Mouse (Mus musculus) cortical plate, adult 2 months (tissue): Measurements from ENCODE around the gene Vps33a. TPM values are rescaled to one million over a fixed set of nuclear protein-coding genes. Genes with fewer than 3 reads are reported as not detected.
"Not testable (repeated sequence)": the region's sequence is repeated elsewhere in the genome, so short reads cannot be mapped to it uniquely, and the experiment has no call there.

Experiments used
- H3K27ac ChIP-seq: fragments of 200-500 bp; 2 replicates; pipeline ENCODE4 v1.5.1; 2012; ENCODE audit warnings: low read length, control low read depth, inconsistent platforms; ENCODE audit not compliant: insufficient read depth
- H3K4me1 ChIP-seq: fragments of 200-500 bp; 2 replicates; pipeline ENCODE4 v1.6.1; 2011; ENCODE audit warnings: low read length; ENCODE audit not compliant: control insufficient read depth, insufficient read depth
- H3K4me3 ChIP-seq: fragments of 200-500 bp; 2 replicates; pipeline ENCODE4 v1.5.1; 2011; ENCODE audit warnings: mild to moderate bottlenecking, low read length, control low read depth; ENCODE audit not compliant: insufficient read depth
- CTCF ChIP-seq: fragments of 200-500 bp; IDR thresholded peaks from 2 replicates; pipeline ENCODE4 v1.5.1; 2011; ENCODE audit warnings: mild to moderate bottlenecking, control low read depth, low read length; ENCODE audit not compliant: insufficient read depth; ENCODE audit errors: extremely low read depth
- POLR2A ChIP-seq: fragments of 200-500 bp; IDR thresholded peaks from 2 replicates; pipeline ENCODE4 v1.6.1; 2011; ENCODE audit warnings: mild to moderate bottlenecking, low read length, control low read depth; ENCODE audit not compliant: insufficient read depth; ENCODE audit errors: extremely low read depth
- polyA plus RNA-seq: library from polyadenylated mRNA; depleted of rRNA; stranded (reverse); fragments of >200 nt; gene quantifications from 2 replicates; pipeline ENCODE4 v1.2.3, GENCODE M21; 2012

The Vps33a gene
- polyA plus RNA-seq, 1 experiment = 56.5 TPM

DNA sequence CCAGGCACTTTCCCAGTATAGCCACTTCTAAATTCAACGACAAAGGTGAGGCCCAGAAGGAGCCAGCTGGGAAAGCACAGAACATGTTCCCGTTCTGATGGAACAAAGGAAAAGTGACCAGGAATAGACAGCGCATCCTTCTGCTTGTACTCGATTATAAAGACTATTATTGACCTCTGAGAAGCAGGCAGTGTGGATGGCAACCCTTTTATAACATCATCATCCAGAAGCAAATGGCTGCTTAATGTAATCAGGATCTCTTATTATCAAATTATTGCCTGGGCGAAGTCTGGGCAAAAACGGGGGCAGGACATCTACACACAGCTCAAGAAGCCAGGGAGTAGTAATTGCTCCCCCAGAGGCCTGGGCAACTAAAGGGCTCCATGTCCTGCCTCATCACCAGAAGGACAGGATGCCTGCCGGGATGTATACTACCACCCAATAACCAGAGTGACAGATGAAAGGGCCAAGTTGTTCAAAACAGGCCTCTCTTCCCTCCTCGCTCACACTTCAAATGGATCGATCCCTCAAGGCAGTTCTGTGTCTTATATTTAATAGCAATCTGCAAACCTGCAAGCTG is 46.8 kb downstream of the Vps33a start:
- no peak for TF ChIP-seq POLR2A
- TF ChIP-seq CTCF = no peak
- Histone ChIP-seq H3K4me1 (0 out of 2 replicates have a peak, but pooled peaks cover 2% of the 10 kb centered on the region), H3K4me3 (no peak overlapping the region), H3K27ac (no peak overlapping the region)

DNA sequence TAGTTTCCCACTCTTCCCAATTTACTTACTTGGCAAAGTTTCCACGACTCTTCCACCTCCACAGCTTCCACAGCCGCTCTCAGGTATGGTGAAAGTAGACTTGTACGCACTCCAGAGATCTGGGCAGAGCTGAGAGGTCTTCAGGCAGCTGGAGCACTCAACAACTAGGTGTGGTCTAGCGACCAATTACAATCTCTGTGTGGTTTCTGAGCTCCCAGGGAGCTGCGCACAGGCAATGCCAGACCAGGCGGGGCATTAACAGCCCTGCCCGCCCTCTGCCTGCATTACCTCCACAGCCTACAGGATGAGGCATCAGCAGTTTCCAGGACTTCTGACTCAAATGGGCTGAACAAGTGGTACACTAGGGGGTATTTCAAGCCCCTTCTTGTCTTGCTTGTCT is 47.6 kb downstream of the Vps33a start, which contains the start of gene Gm49027:
Gene Gm49027 (minus strand): TSS at position 208 of the 400 bp plus-strand sequence.
- H3K4me1 ChIP-seq = 0 out of 2 replicates have a peak, but pooled peaks cover 2% of the 10 kb centered on the region
- peak within 1 kb of the TSS; percentile 38 for H3K4me3 ChIP-seq
- no peak for TF ChIP-seq CTCF
- no peak for TF ChIP-seq POLR2A
- no peak within 1 kb of the TSS for H3K27ac ChIP-seq

DNA sequence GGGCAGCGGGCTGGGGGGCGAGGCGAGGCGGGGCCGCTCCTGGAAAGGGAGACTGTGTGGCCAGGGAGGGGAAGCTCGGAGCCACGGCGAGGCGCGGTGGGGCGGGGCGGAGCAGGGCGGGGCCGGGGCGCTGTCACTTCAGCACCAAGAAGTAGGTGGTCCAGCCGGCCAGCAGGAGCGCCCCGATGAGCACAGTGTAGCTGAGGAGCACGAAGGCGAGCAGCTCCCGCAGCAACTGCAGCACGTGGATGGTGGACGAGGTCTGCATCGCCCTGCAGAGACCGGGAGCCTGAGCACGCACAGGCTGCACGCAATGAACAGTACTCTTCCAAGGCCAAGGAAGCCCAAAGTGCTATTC is 48.5 kb downstream of the Vps33a start:
- no peak overlapping the region for H3K27ac ChIP-seq
- TF ChIP-seq POLR2A (no peak; the same call in 1 of the 2 replicates), CTCF (no peak)
- 0 out of 2 replicates have a peak, but pooled peaks cover 2% of the 10 kb centered on the region for H3K4me1 ChIP-seq

DNA sequence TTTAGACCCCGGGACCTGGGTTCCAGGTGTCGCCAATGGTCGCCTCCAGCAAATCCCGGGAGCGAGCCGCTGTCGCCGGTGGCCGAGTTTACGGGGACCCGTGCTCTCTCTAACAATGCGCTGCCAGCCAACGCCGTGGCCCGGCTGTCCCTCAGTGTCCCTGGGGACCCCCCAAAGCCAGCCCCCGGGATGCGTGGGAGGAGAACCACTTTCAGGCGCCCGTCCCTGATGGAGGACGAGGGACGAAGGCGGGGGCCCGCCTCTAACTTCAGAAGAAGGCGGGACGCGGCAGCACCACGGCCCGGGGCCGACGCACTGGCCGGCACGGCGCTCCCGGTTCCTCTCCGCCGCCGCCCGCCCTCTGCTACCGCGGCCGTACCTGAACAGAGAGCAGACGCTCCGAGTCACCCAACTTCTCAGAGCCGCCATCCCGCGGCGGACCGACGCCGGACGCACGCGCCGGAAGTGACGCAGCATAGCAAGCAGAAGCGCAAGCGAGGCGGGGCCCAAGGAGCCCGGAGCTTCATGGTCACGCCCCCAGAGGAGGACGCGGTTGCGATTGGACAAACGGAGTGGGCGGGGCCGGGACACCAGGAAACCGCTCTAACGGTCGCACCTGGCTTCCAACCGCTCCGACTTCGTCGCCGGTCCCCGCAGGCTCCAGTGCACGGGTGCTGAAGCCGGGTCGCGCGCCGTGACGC is 49.0 kb downstream of the Vps33a start, which contains the start of gene Diablo:
Gene Diablo (minus strand): TSS at position 485 of the 701 bp plus-strand sequence.
- Histone ChIP-seq H3K27ac (no peak within 1 kb of the TSS), H3K4me3 (peak within 1 kb of the TSS; percentile 38), H3K4me1 (0 out of 2 replicates have a peak, but pooled peaks cover 2% of the 10 kb centered on the region)
- TF ChIP-seq CTCF (no peak), POLR2A (peak; percentile 88)

More for the DNA sequence above, 48.5 kb downstream of the Vps33a start:
- peak overlapping the region; percentile 38 for H3K4me3 ChIP-seq

DNA sequence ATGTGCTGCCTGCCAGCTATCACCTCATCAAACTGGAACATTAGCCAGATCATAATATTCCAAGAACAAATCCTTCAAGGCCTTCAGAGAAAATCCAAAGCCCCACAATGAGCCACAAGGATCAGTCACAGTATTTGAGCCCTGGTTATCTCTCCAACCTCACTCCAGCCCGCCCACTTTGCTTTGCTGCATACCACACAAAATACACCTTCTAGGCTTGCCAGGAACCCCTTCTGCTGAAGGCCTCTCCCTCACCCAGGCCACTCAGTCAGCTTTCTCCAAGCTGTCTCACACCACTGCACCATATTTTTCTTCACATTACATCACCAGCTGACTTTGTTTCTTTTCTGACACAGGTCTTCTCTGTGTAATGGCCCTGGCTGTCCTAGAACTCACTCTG is 50.7 kb downstream of the Vps33a start:
- TF ChIP-seq POLR2A (no peak), CTCF (no peak)
- Histone ChIP-seq H3K4me1 (0 out of 2 replicates have a peak, but pooled peaks cover 2% of the 10 kb centered on the region), H3K27ac (no peak overlapping the region), H3K4me3 (no peak overlapping the region)

DNA sequence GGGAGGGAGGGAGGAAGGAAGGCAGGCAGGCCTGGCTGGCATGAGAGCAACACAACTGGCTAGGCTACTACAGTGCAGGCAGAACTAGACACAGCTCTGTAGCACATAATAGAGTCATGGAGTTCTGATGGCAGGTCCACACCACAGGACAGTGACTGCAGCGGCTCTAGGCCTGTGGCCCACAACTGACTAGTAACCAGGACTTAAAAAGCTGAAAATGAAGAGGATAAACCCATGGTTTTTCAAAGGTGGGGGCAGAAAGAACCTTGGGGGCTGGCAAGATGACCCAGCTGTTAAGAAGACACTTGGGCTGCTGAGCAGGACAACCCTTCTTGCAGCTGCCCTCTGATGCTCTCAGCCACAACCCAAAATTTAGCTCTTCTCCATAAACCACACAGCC is 51.2 kb downstream of the Vps33a start:
- no peak overlapping the region for H3K27ac ChIP-seq
- no peak for TF ChIP-seq POLR2A
- TF ChIP-seq CTCF = no peak
- H3K4me1 ChIP-seq = 0 out of 2 replicates have a peak, but pooled peaks cover 2% of the 10 kb centered on the region
- H3K4me3 ChIP-seq = no peak overlapping the region

DNA sequence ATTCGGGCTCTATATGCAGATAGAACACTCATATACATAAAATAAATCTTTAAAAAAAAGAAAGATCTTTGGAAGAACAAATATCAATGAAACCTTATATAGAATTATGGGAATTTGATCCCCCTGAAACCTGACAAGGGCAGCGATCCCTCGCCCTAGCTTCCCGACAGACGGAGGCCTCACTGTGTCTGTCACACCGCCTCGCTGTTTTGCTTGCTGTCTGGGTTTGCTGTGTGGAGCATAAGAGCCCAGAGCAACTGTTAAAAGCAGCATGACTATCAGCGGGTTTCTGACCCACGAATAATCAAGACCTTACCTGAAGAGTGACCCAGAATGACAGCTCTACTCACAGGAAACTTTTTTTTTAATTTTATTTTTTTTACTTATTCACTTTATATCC is 52.2 kb downstream of the Vps33a start:
- 0 out of 2 replicates have a peak, but pooled peaks cover 2% of the 10 kb centered on the region for H3K4me1 ChIP-seq
- TF ChIP-seq CTCF (no peak), POLR2A (no peak)

DNA sequence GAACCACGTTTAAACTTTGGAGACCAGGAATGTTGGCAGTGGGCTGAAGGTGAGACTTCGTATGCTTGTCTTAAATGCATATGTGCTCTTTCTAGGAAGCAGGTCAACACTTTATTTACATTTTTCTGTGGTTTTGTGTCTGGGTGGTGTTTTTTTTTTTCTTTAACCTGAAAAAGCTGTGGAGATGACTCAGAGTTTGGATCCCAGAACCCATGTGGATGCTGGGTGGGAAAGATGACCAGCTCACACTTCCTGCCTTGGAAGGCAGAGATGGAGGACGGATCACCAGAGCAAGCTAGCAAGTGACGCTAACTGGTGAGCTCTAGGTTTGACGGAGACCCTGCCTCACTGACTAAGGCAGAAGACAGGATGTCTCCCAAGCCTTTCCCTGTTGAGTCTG is 58.0 kb downstream of the Vps33a start:
- Histone ChIP-seq H3K4me1 (no peaks in the 10 kb centered on the region; the same call in 1 of the 2 replicates), H3K27ac (no peak overlapping the region), H3K4me3 (no peak overlapping the region)
- TF ChIP-seq CTCF (no peak), POLR2A (no peak)

More for the DNA sequence above, 52.2 kb downstream of the Vps33a start:
- no peak overlapping the region for H3K4me3 ChIP-seq
- H3K27ac ChIP-seq = no peak overlapping the region

DNA sequence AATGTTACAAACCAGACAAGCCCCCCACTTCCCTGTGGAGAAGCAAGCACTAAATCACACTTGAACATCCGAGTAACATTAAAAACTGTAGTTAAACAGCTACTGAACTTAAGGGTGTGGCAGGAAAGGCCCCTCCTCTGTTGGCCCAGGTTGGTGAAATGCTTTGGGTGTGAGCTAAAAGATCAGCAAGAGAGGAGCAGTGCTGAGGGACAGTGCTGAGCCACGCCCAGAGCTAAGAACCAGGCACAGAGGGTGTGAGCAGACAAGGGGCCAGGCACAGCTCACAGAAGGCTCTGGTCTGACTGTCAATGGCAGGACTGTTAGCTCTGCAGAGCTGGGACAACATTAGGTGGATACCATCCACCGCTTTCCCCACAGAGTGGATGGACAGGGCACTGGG is 60.7 kb downstream of the Vps33a start:
- peaks cover 3% of the 10 kb centered on the region for H3K4me1 ChIP-seq
- H3K4me3 ChIP-seq = no peak overlapping the region
- TF ChIP-seq POLR2A = no peak
- no peak for TF ChIP-seq CTCF
- no peak overlapping the region for H3K27ac ChIP-seq

DNA sequence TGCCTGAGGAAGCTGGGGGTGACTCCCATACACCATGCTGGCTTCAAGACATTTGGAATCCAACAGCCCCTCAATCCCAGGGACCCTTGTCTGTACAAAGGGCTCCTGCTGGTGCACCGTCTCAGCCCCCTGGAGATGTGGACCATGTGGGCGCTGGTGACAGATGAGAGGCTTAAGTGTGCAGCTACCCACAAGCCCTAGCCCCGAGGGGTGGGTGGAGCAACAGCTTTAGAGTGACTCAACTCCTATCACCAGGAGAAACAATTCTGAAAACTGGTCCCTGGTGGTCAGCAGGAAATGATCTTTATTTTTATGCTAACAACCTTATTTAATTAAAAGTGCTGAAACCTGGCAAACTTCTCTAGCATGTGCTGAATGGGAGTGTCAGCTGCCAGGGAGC is 61.4 kb downstream of the Vps33a start:
- not testable (repeated sequence) for H3K4me1 ChIP-seq, H3K4me3 ChIP-seq, H3K27ac ChIP-seq
